Mouse (Mus musculus) right cerebral cortex, adult 18-20 months (tissue): ENCODE measurements around the gene Hip1.

ENCODE experiments used
- DNase-seq: peaks from one replicate; pipeline ENCODE4 v3.0.0; 2022; ENCODE audit warnings: mixed read lengths

Hip1 gene

DNA sequence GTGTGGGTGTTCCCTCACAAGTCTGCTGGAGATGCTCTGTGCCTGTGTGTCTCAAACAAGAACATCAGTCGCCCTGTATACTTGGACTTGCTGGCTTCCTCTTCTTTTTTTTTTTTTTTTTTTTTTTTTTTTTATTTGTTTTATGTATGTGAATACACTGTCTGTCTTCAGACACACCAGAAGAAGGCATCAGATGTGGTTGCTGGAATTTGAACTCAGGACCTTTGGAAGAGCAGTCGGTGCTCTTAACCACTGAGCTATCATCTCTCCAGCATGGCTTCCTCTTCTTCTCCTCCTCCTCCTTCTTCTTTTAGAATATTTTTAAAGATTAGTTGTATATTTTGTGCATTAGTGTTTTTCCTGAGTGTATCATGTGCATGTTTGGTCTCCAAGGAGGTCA lies 187.4 kb downstream of the Hip1 start:
- DNase-seq = no peak
